Comparison of ENCODE assay signal across 14 mouse cellular contexts in the genomic region with DNA sequence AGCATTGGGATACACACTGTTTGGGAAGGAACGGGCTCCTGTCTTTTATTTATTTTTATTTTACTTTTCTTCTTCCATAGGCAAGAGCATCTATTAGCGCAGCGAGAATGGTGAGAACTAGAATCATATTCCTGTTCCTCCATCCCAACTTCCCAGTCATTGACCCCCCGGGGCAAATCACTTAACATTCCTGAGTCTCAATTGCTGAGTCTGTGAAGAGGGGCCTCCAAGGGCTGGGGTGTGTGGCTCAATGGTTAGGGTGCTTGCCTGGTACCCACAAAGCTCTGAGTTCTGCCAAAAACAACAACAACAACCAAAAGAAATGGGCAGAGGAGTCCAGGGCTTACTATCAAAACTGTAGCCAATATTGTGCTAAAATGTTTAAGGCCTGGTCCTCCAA.
"Had no signal": no experiment of that assay in that cellular context is flagged by ENCODE, and none has a peak within 500 bp of the region (broad histone marks: within the 10 kb centered on the region; RNA-seq: fewer than 3 reads in every experiment).

No protein-coding gene starts in this region.

- DNase-seq: kidney, postnatal 25 days; layer of hippocampus, adult 9-11 months; layer of hippocampus, postnatal 36 days; lung, adult 2 months; lung, postnatal 10 days; midbrain, embryonic 14.5 days; thymus, adult 18-20 months; thymus, postnatal 14 days had no signal

- H3K36me3 ChIP-seq: kidney, embryonic 15.5 days; limb, embryonic 13.5 days; liver, embryonic 15.5 days; neural tube, embryonic 12.5 days had no signal

- H3K4me3 ChIP-seq: kidney, embryonic 15.5 days; limb, embryonic 13.5 days; liver, embryonic 15.5 days; megakaryocyte, embryonic 14.5 days; neural tube, embryonic 12.5 days had no signal

- H3K27me3 ChIP-seq: megakaryocyte, embryonic 14.5 days; neural tube, embryonic 12.5 days had no signal

- H3K27ac ChIP-seq: kidney, embryonic 15.5 days; limb, embryonic 13.5 days; liver, embryonic 15.5 days; macrophage; neural tube, embryonic 12.5 days had no signal

- H3K9me3 ChIP-seq: kidney, embryonic 15.5 days; limb, embryonic 13.5 days; liver, embryonic 15.5 days; megakaryocyte, embryonic 14.5 days; neural tube, embryonic 12.5 days had no signal

- H3K4me2 ChIP-seq: kidney, embryonic 15.5 days; limb, embryonic 13.5 days; liver, embryonic 15.5 days; neural tube, embryonic 12.5 days had no signal

- H3K9ac ChIP-seq: kidney, embryonic 15.5 days; limb, embryonic 13.5 days; liver, embryonic 15.5 days; neural tube, embryonic 12.5 days had no signal
